ENCODE assay signal across 12 mouse cellular contexts in the genomic region with DNA sequence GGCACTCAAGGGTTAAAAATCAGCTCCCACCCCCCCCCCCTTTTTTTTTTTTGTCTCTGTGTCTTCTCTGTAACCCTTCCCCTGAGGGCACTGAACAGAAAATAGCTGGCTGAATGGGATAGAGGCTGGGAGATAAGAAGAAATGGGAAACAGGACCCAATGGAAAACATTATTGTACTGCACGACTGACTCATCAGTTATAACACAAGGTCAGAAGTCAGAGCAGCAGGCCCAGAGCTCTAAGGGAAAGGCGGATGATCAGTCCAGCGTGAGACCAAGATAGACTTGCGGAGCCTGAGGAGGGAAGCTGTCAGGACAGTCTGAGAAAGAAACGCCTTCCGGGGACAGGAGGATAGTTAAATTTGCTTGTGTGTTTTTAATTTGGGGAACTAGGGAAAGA.
A peak's percentile ranks its signal among the peaks of the same experiment; 100 is the strongest.
DNase-seq lines count a peak whose midpoint lies in the region; ATAC-seq and TF ChIP-seq lines count a peak whose summit lies in the region.
"Had no signal": no experiment of that assay in that cellular context is flagged by ENCODE, and none has a peak within 500 bp of the region (broad histone marks: within the 10 kb centered on the region; RNA-seq: fewer than 3 reads in every experiment).

No protein-coding gene starts in this region.

- no peaks in the 10 kb centered on the region; the same call in 1 of the 2 replicates for H3K4me1 ChIP-seq in heart, adult 2 months (ENCODE audit: control insufficient read depth, insufficient read depth, low read length)
- 0 out of 2 replicates have a peak, but pooled peaks cover 4% of the 10 kb centered on the region for H3K4me1 ChIP-seq in hindbrain, embryonic 14.5 days (replicated peaks; ENCODE audit: control insufficient read depth, insufficient read depth, low read length)

- TF ChIP-seq CTCF in heart, adult 2 months (IDR thresholded peaks at IDR 0.05) = no peak

- ATAC-seq in hindbrain, embryonic 14.5 days (ENCODE audit: low FRiP score) = peak; percentile 34; the same call in 1 of the 2 replicates

- no peaks in the 10 kb centered on the region for H3K79me2 ChIP-seq in heart, adult 2 months (replicated peaks; ENCODE audit: control insufficient read depth, insufficient read depth, low read length)

- no peak overlapping the region for H3K4me2 ChIP-seq in hindbrain, embryonic 14.5 days (replicated peaks)

- DNase-seq in adrenal gland, adult (ENCODE audit: inconsistent age in 2 of 2, low spot score in 1 of 2) = peak; percentile 50 to 70
- no peak for DNase-seq in adrenal gland, postnatal 4 days (ENCODE audit: low spot score in 2 of 2)
- DNase-seq in adrenal gland, adult 8-10 months = peak; percentile 10
- peak in 1 of 2 experiments; percentile 13 for DNase-seq in heart, adult 2 months
- no peak for DNase-seq in hindbrain, embryonic 14.5 days (ENCODE audit: low spot score)
- DNase-seq in left cerebral cortex, adult 18-20 months (ENCODE audit: low spot score in 2 of 2) = no peak
- DNase-seq in spleen, postnatal 36 days (ENCODE audit: low spot score in 2 of 2) = no peak
- DNase-seq in layer of hippocampus, postnatal 10 days (ENCODE audit: low spot score in 2 of 2) = no peak
- DNase-seq: cerebellum, adult 18-20 months; lung, postnatal 36 days; right cerebral cortex, postnatal 25 days had no signal

- H3K9me3 ChIP-seq in hindbrain, embryonic 14.5 days (ENCODE audit: control insufficient read depth, low read length) = no peaks in the 10 kb centered on the region
- H3K9me3 ChIP-seq: limb, embryonic 10.5 days had no signal

- intact Hi-C loops in heart, adult 2 months (cut with DNase I) = no loop called here

- H3K27ac ChIP-seq in heart, adult 2 months = no peak overlapping the region
- no peak overlapping the region for H3K27ac ChIP-seq in hindbrain, embryonic 14.5 days
- H3K27ac ChIP-seq: limb, embryonic 10.5 days had no signal

- whole genome bisulfite sequencing in heart, adult 2 months = 24% methylated on average over 6 of the region's 6 CpGs
- WGBS in hindbrain, embryonic 14.5 days = 17% methylated on average over 6 of the region's 6 CpGs

- TF ChIP-seq POLR2A in heart, adult 2 months (IDR thresholded peaks at IDR 0.05; ENCODE audit: insufficient read depth, low read depth, low read length) = no peak

- H3K36me3 ChIP-seq in heart, adult 2 months (ENCODE audit: control insufficient read depth, insufficient read depth, low read length) = no peaks in the 10 kb centered on the region
- no peaks in the 10 kb centered on the region for H3K36me3 ChIP-seq in hindbrain, embryonic 14.5 days (replicated peaks; ENCODE audit: control insufficient read depth, insufficient read depth)
- H3K36me3 ChIP-seq: limb, embryonic 10.5 days had no signal

- H3K4me3 ChIP-seq in heart, adult 2 months = no peak overlapping the region
- H3K4me3 ChIP-seq in hindbrain, embryonic 14.5 days (replicated peaks; ENCODE audit: low read length) = no peak overlapping the region
- H3K4me3 ChIP-seq: limb, embryonic 10.5 days had no signal

- no peaks in the 10 kb centered on the region for H3K27me3 ChIP-seq in heart, adult 2 months (ENCODE audit: control insufficient read depth, insufficient read depth, low read length)
- no peaks in the 10 kb centered on the region for H3K27me3 ChIP-seq in hindbrain, embryonic 14.5 days (ENCODE audit: control insufficient read depth, insufficient read depth, low read length)

- no peak overlapping the region for H3K9ac ChIP-seq in heart, adult 2 months (ENCODE audit: low read depth, low read length)
- H3K9ac ChIP-seq in hindbrain, embryonic 14.5 days = no peak overlapping the region

- 0 out of 2 replicates have a peak, but pooled peaks have one; percentile 25 for TF ChIP-seq EP300 in heart, adult 2 months (IDR thresholded peaks at IDR 0.05; ENCODE audit: insufficient read depth, low read depth, low read length)

Comparison
In these comparisons a context has a peak if more than half of its experiments do, and no peak if none do; other contexts are left out.
1. DNase-seq: peak in adrenal gland, adult (2 of 2) and adrenal gland, adult 8-10 months (single experiment); none in adrenal gland, postnatal 4 days (0 of 2), hindbrain, embryonic 14.5 days (single experiment), left cerebral cortex, adult 18-20 months (0 of 2), spleen, postnatal 36 days (0 of 2) and layer of hippocampus, postnatal 10 days (0 of 2).